Mouse (Mus musculus) heart, postnatal 0 days (tissue): ENCODE measurements around the gene Dnah17.

ENCODE experiments used
- CTCF ChIP-seq: IDR thresholded peaks from 2 replicates; pipeline ENCODE4 v1.5.1; 2016; ENCODE audit warnings: antibody characterized with exemption, control low read depth, low read depth
- EP300 ChIP-seq: IDR thresholded peaks from 2 replicates; pipeline ENCODE4 v1.6.1; 2016; ENCODE audit warnings: antibody characterized with exemption, low read depth

GRCm38 (mm10) chr11:118118777-118119176, 11.7 kb downstream of the Dnah17 start:
- TF ChIP-seq EP300: no peak
- no peak for TF ChIP-seq CTCF
